Mouse (Mus musculus) left cerebral cortex, adult 18-20 months (tissue): ENCODE measurements at regions not wholly inside any gene's neighbourhood (a gene's known extent, or its start where the extent isn't known, plus 50 kb on each side); places are given as distances from the start of the nearest gene placed in this dataset.
A peak's percentile ranks its signal among the peaks of the same experiment; 100 is the strongest.

Source experiments
- DNase-seq, 2 experiments: peaks; one replicate each; pipeline ENCODE4 v3.0.0; 2021 to 2022; ENCODE audit warnings: low spot score in 2 of 2, mixed read lengths in 1 of 2

- DNase-seq = no peak
These were observed 324.5 kb upstream of the Cdh9 start for GRCm38 (mm10) chr15:16404077-16404476.

- DNase-seq = no peak
These were observed 322.4 kb upstream of the Cdh9 start for GRCm38 (mm10) chr15:16406203-16406602.

GRCm38 (mm10) chr15:16411686-16412085, 316.9 kb upstream of the Cdh9 start:
- no peak for DNase-seq

- DNase-seq = no peak
These were observed 310.8 kb upstream of the Cdh9 start for GRCm38 (mm10) chr15:16417719-16418118.

DNA sequence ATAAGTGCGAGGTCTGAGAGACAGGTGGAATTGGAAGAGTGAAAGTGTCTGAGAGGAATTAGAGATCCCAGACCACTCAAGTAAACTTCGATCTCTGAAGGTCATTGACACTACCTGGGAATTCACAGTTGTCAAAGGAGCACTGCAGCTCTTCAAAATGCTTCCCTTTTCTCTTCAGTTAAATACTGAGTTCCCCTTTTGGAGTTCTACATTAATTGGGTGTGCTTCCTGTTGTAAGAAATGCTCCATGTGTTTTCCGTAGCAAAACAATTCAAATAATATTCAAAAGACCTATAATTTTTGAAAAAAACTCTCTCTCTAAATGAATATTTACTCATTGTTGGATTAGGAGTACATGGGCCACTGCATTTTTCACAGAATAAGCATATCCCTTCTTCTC, 305.5 kb upstream of the Cdh9 start:
- no peak for DNase-seq

DNA sequence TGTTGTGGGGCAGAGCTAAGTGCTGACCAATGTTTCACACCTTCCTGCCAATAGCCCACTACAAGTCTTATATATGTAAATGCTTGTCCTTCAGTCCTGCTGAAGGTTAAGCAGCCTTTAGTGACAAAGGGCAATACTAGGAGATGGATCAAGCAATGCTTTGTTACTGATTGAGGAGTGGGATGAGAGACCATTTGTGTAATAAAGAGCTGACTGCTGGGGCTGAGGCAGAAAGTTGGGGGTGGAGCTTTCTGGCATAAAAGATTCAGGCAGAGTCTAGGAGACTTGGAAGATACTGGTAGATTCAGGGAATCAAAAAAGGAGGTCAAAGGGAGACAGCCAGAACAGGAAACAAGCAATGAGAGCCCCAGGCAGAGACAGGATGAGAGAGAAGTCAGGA, 281.9 kb upstream of the Cdh9 start:
- no peak for DNase-seq

GRCm38 (mm10) chr15:16491238-16491637, 237.3 kb upstream of the Cdh9 start:
- no peak for DNase-seq

- DNase-seq = no peak
These were observed 235.7 kb upstream of the Cdh9 start for GRCm38 (mm10) chr15:16492871-16493270.

DNA sequence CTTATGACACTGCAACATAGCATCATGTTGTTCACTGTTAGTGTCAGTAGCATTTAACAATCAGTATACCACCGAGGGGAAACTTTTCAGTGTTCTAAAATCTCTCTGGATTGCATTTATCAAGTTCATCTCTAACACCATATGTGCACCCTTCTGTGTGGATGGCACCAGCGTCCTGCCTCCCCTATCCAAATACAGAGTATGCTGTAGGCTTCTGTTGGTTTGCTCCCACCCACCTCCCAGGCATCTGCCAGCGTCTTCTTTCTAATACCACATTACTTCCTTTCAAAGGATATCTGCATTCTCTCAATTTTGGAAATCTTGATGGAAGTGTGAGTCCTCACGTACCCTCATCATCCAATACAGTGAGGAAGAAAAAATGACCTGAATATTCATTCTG, 208.0 kb upstream of the Cdh9 start:
- peak; percentile 2 to 33 for DNase-seq

DNA sequence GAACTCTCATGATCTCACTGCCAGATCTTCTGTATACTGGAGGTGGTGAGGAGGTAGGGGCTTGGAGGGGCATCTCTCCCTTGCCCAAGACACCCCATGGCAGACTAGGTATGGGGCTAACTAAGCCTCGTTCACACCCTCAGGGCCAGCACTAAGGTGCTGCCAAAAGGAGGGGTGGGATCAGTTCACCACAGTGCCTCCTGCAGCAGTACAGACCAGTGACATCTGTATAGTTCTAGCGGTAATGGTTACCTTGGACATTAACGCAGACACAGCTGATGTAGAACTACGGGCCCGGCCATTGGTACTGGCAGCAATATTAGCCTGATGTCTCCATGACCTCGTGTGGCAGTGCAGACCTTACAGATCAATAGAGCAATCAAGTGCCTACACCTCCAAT, 196.0 kb upstream of the Cdh9 start:
- no peak for DNase-seq

GRCm38 (mm10) chr15:16541226-16541625, 187.3 kb upstream of the Cdh9 start:
- peak in 1 of 2 experiments; percentile 15 for DNase-seq

DNA sequence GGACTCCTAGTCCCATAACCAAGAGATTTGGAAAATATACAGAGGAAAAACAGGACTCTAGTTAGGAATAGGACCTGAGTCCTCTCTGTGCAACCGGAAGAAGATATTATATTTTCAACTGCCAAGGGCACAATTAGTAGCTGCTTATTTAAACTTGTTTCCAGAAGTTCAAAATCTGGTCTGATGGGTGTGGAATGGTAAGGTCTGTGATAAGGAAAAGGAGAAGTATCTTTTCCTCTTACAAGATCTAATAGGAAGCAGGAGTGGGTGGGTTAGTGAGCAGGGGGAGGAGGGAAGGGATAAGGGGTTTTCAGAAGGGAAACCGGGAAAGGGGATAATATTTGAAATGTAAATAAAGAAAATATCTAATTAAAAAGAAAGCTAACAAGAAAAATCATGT, 173.4 kb upstream of the Cdh9 start:
- no peak for DNase-seq

DNA sequence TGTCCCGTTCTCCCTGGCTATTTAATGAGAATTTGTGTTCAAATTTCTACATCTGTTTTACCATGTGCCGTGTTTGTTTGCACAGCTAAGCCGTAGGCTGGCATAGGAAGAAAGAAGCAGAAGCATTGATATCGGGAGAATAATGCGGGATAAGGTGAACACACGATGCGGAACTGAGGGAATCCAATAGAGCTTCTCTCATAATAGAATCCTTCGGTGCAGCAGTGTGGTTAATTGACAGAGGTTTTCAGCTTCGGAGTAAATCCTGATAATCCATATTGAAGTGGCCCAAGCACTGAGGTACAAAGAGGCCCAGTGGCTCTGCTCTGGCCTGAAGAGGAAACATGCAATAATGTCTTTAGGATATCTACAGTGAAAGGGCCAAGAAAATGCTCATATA, 172.2 kb upstream of the Cdh9 start:
- no peak for DNase-seq

- no peak for DNase-seq
These were observed 162.3 kb upstream of the Cdh9 start for GRCm38 (mm10) chr15:16566155-16566732.

DNA sequence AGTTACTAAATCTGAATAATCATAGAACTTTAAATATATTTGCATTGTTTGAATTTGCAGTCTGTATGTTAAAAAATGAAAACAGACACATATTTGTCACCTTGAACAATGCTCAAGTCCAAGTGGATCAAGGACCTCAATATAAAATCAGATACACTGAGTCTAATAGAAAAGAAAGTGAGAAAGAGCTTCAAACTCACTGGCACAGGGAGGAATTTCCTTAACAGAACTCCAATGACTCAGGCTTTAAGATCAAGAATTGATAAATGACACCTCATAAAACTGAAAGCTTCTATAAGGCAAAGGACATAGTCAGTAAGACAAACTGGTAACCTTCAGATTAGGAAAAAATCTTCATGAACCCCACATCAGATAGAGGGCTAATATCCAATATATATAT, 161.8 kb upstream of the Cdh9 start:
- no peak for DNase-seq

DNA sequence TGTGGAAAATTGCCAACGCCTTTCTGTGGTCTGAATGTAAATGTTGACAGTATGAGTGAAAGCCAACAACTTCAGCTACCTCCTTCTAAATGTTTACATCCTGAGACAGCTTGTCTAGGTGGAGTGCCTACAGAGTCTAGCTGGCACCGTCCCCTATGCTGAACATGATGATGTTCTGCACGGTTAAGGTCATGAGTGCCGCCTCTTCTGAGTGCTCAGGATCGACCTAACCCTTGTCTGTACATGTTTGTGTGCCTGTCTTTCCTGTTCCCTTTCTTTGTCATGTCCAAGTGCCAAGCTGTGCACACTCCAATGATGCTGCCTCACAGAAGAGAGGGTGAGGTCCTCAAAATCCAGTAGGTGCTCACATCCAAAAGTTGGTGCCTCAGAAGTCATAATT, 111.7 kb upstream of the Cdh9 start:
- no peak for DNase-seq

DNA sequence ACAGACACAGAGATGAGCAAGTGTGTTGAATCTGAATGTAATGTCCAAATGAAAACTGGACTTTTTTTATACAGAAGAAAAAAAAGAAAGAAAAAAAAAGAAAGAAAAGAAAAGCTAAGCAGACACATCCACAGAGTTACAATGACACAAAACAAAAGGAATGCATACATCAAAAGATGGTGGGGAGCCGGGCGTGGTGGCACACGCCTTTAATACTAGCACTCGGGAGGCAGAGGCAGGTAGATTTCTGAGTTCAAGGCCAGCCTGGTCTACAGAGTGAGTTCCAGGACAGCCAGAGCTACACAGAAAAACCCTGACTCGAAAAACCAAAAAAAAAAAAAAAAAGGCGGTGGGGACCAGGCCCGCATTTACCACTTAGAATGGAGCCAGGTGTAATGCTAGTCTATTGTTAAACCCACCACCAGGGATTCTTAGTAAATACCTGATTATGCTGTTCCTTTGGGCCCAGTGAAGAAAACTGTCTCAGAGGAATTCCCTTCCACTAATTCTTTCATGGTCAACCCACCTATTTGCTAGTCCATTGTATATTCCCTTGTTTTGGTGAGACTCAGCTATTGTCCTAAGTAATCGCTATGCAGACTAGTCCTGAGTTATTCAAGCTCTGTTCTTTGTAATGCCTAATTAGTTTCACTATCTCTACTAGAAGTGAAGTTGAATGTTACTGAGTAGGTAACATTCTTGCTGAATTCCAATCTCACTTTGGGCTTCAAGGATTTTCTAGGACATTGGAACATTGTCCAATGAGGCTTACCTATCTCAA, 99.0 kb upstream of the Cdh9 start:
- no peak for DNase-seq

GRCm38 (mm10) chr15:16639631-16640030, 88.9 kb upstream of the Cdh9 start:
- no peak for DNase-seq

- no peak for DNase-seq
These were observed 75.5 kb upstream of the Cdh9 start for GRCm38 (mm10) chr15:16652934-16653669.

- no peak for DNase-seq
These were observed 74.9 kb upstream of the Cdh9 start for GRCm38 (mm10) chr15:16653690-16654089.

- no peak for DNase-seq
These were observed 67.3 kb upstream of the Cdh9 start for GRCm38 (mm10) chr15:16661226-16661625.
